Mouse (Mus musculus) lung, embryonic 14.5 days (tissue): ENCODE data around the gene Prkcz. TPM values are rescaled to one million over a fixed set of nuclear protein-coding genes. Genes with fewer than 3 reads are reported as not detected.
"Not testable (repeated sequence)": the region's sequence is repeated elsewhere in the genome, so short reads cannot be mapped to it uniquely, and the experiment has no call there.

ENCODE experiments used
- ATAC-seq: fragments of 200-750 bp; cut with Nextera tagmentation; 2 replicates; pipeline ENCODE4 v1.8.0; 2017; ENCODE audit warnings: mild to moderate bottlenecking, moderate TSS enrichment, moderate library complexity; ENCODE audit not compliant: insufficient read depth
- DNase-seq: peaks from one replicate; pipeline ENCODE4 v3.0.0-alpha.2; 2015
- H3K27ac ChIP-seq: fragments of 300-500 bp; sonication (generic); 2 replicates; pipeline ENCODE4 v1.5.1; 2014; ENCODE audit warnings: low read depth, mild to moderate bottlenecking, moderate library complexity
- H3K27me3 ChIP-seq: fragments of 300-500 bp; sonication (generic); 2 replicates; pipeline ENCODE4 v1.6.1; 2014; ENCODE audit warnings: low read length, control low read depth; ENCODE audit not compliant: insufficient read depth
- H3K36me3 ChIP-seq: fragments of 300-500 bp; sonication (generic); 2 replicates; pipeline ENCODE4 v1.6.1; 2014; ENCODE audit warnings: control low read depth; ENCODE audit not compliant: insufficient read depth
- H3K4me1 ChIP-seq: fragments of 300-500 bp; sonication (generic); 2 replicates; pipeline ENCODE4 v1.6.1; 2014; ENCODE audit warnings: antibody characterized with exemption, control low read depth; ENCODE audit not compliant: insufficient read depth
- H3K4me2 ChIP-seq: fragments of 300-500 bp; sonication (generic); 2 replicates; pipeline ENCODE4 v1.6.1; 2014; ENCODE audit warnings: mild to moderate bottlenecking
- H3K4me3 ChIP-seq: fragments of 300-500 bp; sonication (generic); 2 replicates; pipeline ENCODE4 v1.5.1; 2014; ENCODE audit warnings: low read depth, low read length
- H3K9ac ChIP-seq: fragments of 300-500 bp; sonication (generic); 2 replicates; pipeline ENCODE4 v1.6.1; 2014
- H3K9me3 ChIP-seq: fragments of 300-500 bp; sonication (generic); 2 replicates; pipeline ENCODE4 v1.6.1; 2016; ENCODE audit warnings: low read depth, low read length, control low read depth
- CTCF ChIP-seq: IDR thresholded peaks from 2 replicates; pipeline ENCODE4 v1.5.1; 2016; ENCODE audit warnings: antibody characterized with exemption, low read depth
- WGBS: fragments of 180-500 bp; shearing (Covaris S2); extraction: QIAGEN DNeasy Blood & Tissue Kit; methylation state at CpG from one replicate; pipeline ENCODE4 v1.1.7; 2014; 5-methylcytosine and 5-hydroxymethylcytosine counted together
- polyA plus RNA-seq: library from polyadenylated mRNA; unstranded; fragments of >200 nt; fragmentation: Nextera tagmentation; extraction: Ambion mirVana; gene quantifications from 2 replicates; pipeline ENCODE4 v1.2.1, GENCODE M21; 2014

Gene Prkcz
- polyA plus RNA-seq, 1 experiment from 2014 or later = 12.7 TPM

DNA sequence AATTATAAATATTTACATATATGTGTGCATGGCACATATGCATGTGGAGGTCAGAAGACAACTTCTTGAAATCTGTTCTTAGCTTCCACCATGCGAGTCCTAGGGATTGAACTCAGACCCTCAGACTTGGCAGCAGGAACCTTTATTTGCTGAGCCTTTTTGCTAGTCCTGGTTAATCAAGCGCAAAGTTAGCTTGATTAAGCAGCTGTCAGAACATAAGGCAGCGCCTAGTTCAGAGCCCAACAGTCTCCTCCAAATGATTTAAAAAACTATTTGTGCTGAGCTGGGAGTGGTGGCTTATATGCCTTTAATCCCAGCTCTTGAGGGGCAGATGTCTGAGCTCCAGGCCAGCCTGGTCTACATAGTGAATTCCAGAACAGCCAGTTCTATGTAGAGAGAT is 110.0 kb downstream of the Prkcz start:
- Histone ChIP-seq H3K27ac (peak overlapping the region; percentile 97; the same call in 1 of the 2 replicates), H3K4me1 (peaks cover 12% of the 10 kb centered on the region), H3K36me3 (0 out of 2 replicates have a peak, but pooled peaks cover 6% of the 10 kb centered on the region), H3K9me3 (no peaks in the 10 kb centered on the region), H3K4me2 (peak overlapping the region; percentile 86), H3K9ac (peak overlapping the region; percentile 70; the same call in 1 of the 2 replicates), H3K4me3 (peak overlapping the region; percentile 45), H3K27me3 (no peaks in the 10 kb centered on the region)
- no peak for TF ChIP-seq CTCF
- no peak for ATAC-seq
- peak; percentile 51 for DNase-seq
- 37% methylated on average over 3 of the region's 3 CpGs for WGBS

GRCm38 (mm10) chr4:155250361-155251117 is 110.6 kb downstream of the Prkcz start:
- Histone ChIP-seq H3K4me2 (peak overlapping the region; percentile 86), H3K9me3 (no peaks in the 10 kb centered on the region), H3K4me3 (peak overlapping the region; percentile 45), H3K9ac (peak overlapping the region; percentile 70), H3K36me3 (0 out of 2 replicates have a peak, but pooled peaks cover 3% of the 10 kb centered on the region), H3K27me3 (no peaks in the 10 kb centered on the region), H3K27ac (peak overlapping the region; percentile 97), H3K4me1 (peaks cover 12% of the 10 kb centered on the region)
- DNase-seq (peak; percentile 47), ATAC-seq (peak; percentile 22)
- TF ChIP-seq CTCF = no peak
- 8% methylated on average over 23 of the region's 23 CpGs for WGBS

GRCm38 (mm10) chr4:155249648-155250351 is 111.4 kb downstream of the Prkcz start, which contains the start of gene Faap20:
TSS of gene Faap20 (plus strand) at chr4:155249802.
- Histone ChIP-seq H3K4me1 (peaks cover 12% of the 10 kb centered on the region), H3K36me3 (0 out of 2 replicates have a peak, but pooled peaks cover 3% of the 10 kb centered on the region), H3K27ac (peak within 1 kb of the TSS; percentile 97), H3K4me3 (peak within 1 kb of the TSS; percentile 45), H3K4me2 (peak within 1 kb of the TSS; percentile 86), H3K9me3 (no peaks in the 10 kb centered on the region), H3K27me3 (no peaks in the 10 kb centered on the region), H3K9ac (peak within 1 kb of the TSS; percentile 70)
- 0% methylated on average over 52 of the region's 58 CpGs for WGBS
- DNase-seq (peak; percentile 95), ATAC-seq (peak; percentile 92)
- no peak for TF ChIP-seq CTCF

- H3K4me2 ChIP-seq = peak overlapping the region; percentile 86
- peak overlapping the region; percentile 45 for H3K4me3 ChIP-seq
- H3K27ac ChIP-seq = peak overlapping the region; percentile 97
- H3K9ac ChIP-seq = peak overlapping the region; percentile 70
- DNase-seq (peak; percentile 100), ATAC-seq (peak; percentile 78)
- no peaks in the 10 kb centered on the region for H3K9me3 ChIP-seq
- no peaks in the 10 kb centered on the region for H3K27me3 ChIP-seq
- TF ChIP-seq CTCF = peak; percentile 99
- H3K4me1 ChIP-seq = peaks cover 12% of the 10 kb centered on the region
- WGBS = 0% methylated on average over 9 of the region's 9 CpGs
- 0 out of 2 replicates have a peak, but pooled peaks cover 3% of the 10 kb centered on the region for H3K36me3 ChIP-seq
Observed at GRCm38 (mm10) chr4:155249257-155249647, 111.9 kb downstream of the Prkcz start.

- not testable (repeated sequence) for H3K27me3 ChIP-seq, DNase-seq, H3K9me3 ChIP-seq, H3K36me3 ChIP-seq, H3K4me3 ChIP-seq, H3K27ac ChIP-seq, ATAC-seq, H3K4me2 ChIP-seq, H3K9ac ChIP-seq
- 91% methylated on average over 3 of the region's 3 CpGs for WGBS
- TF ChIP-seq CTCF = peak; percentile 48
- H3K4me1 ChIP-seq = peaks cover 12% of the 10 kb centered on the region
Observed at GRCm38 (mm10) chr4:155248054-155248453, 113.1 kb downstream of the Prkcz start.

DNA sequence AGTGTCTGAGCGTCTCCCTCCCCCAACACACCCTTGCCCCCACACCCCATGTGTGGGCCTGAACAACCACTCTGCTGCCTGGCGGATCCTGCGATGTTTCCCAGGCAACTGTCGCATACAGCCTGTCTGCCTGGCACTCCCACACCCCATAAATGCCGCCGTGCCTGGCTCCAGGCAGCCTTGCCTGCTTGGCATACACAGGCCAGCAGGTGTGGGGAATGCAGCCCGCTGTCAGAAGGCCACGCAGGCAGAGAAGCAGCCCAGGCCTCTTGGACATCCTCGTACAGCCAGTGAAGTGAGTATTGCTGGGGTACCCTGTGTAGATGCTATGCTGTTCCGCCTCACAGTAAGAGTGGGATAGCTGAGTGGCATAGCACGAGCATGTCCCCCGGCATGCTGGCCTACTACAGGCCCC is 114.5 kb downstream of the Prkcz start:
- Histone ChIP-seq H3K27ac (0 out of 2 replicates have a peak overlapping the region, but pooled peaks have one; percentile 4), H3K27me3 (no peaks in the 10 kb centered on the region), H3K4me3 (no peak overlapping the region), H3K9ac (no peak overlapping the region), H3K4me2 (no peak overlapping the region), H3K9me3 (no peaks in the 10 kb centered on the region), H3K4me1 (peaks cover 12% of the 10 kb centered on the region), H3K36me3 (no peaks in the 10 kb centered on the region)
- WGBS = 67% methylated on average over 12 of the region's 12 CpGs
- DNase-seq (peak; percentile 28), ATAC-seq (no peak)
- TF ChIP-seq CTCF = peak; percentile 19; the same call in 1 of the 2 replicates
